Mouse (Mus musculus): Measurements from ENCODE around the gene Prpmp5.
"Not testable (repeated sequence)": the region's sequence is repeated elsewhere in the genome, so short reads cannot be mapped to it uniquely, and the experiment has no call there.

Gene Prpmp5

GRCm38 (mm10) chr6:132314657-132315056 is at the start of gene Prpmp5:
Gene Prpmp5 (minus strand): TSS chr6:132314757.
- not testable (repeated sequence) for DNase-seq

- not testable (repeated sequence) for DNase-seq
Measured at GRCm38 (mm10) chr6:132364034-132364433, 49.5 kb upstream of the Prpmp5 start, which contains the start of gene Gm8882. Gene Gm8882 (minus strand): TSS chr6:132364134.
